Mouse (Mus musculus) layer of hippocampus, adult 8-10 months (tissue): ENCODE results near the gene Rab13. TPM values are rescaled to one million over a fixed set of nuclear protein-coding genes. Genes with fewer than 3 reads are reported as not detected.

Source experiments
- DNase-seq, 2 experiments: peaks; one replicate each; pipeline ENCODE4 v3.0.0; 2022; ENCODE audit warnings: low spot score in 2 of 2
- microRNA-seq, 2 experiments: library from miRNA; unstranded; fragments of <30 nt; microRNA quantifications; one replicate each; pipeline ENCODE4 v1.2.0; 2022
- total RNA-seq, 4 experiments: library from RNA; stranded (reverse); gene quantifications; 2 replicates each; pipeline ENCODE4 v1.2.4; 2022

Rab13 gene
- total RNA-seq, 4 experiments from 2014 or later = 7.4 to 10.4 (median 7.7) TPM

DNA sequence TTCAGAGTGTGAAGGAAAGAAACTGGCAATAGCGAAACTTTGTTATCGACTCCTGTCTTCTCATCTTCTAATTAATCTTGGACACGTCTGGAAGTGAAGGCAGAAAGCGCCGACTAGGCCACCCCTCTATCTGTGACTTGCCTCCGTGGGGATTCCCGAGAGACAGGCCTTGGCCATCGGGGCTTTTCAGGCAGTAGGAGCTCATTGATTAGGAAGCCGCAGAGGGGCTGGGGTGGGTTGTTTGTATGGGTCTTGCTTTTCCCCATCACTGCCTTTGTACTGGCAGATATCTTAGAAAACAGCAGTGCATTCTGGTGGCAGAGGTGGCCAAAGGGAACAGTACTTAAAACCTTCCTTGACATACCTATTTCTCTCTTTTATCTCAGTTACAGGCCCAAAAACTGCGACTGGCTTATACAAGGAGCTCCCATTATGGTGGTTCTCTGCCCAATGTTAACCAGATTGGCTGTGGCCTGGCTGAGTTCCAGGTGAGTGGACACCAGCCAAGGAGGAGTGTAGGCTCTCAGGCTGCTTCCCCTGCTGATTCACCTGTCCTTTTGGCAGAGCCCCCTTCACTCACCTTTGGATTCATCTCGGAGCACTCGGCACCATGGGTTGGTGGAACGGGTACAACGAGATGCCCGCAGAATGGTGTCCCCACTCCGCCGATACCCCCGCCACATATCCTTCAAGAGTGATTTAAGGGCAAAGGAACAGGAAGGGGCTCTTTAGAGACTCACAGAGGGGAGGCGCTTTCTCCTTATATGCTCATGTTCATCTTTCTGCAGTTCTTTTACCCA is 43.4 kb downstream of the Rab13 start:
- DNase-seq = no peak

DNA sequence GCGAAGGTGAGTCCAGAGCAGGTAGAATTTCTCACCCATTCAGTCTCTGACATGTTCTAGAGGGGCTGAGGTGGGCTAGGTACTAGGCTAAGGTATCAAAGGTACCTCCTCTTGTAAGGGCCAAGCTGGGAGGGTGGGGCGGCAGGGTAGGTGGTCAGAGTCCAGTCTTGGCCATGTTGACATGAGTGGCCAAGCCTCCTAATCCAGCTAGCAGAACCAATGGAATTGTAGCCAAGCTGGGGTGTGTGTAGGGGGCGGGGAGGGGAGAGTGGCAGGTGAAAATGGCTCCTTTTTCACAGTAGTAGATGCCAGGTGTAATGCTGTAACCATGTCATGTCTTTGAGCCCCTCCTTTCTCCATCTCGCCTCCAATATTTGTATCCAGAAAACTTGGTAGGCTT is 45.0 kb downstream of the Rab13 start:
- DNase-seq = no peak

DNA sequence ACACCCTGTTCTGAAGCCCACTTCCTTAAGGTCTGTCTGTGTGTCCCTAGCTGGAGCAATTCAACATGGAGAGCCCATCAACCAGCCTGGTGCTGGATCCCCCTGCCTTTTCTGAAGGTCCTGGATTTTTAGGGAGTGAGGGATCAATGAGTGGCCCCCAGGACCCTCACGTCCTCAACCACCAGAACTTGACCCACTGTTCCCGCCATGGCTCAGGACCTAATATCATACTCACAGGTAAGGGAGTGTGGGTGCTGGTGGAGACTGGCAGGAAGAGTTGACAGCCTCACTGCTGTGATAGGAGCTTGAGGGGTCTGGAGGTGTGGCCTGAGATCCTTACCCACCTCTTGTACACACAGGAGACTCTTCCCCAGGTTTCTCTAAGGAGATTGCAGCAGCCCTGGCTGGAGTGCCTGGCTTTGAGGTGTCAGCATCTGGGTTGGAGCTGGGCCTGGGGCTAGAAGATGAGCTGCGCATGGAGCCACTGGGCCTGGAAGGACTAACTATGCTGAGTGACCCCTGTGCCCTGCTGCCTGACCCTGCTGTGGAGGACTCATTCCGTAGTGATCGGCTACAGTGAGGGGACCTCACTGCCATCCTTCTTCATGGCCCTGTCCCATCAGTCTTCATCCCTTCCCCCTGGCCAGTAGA is 49.8 kb downstream of the Rab13 start:
- DNase-seq = no peak

DNA sequence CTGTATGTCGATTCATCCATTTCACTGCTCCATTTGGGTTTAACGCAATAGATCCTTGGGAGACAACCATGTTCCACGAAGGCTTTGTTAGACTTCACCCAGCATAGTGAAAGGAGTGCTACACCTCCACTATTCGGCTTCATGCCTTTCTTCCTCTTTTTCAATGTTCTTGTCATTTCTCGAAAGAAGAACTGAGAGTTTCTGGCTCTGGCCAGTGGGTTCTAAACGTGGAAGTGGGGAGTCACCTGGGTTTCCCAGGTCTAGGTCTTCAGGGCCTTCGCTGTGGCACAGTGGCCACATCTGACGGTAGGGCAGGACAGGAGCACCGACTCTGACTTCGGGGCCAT is 51.2 kb downstream of the Rab13 start:
- no peak for DNase-seq

DNA sequence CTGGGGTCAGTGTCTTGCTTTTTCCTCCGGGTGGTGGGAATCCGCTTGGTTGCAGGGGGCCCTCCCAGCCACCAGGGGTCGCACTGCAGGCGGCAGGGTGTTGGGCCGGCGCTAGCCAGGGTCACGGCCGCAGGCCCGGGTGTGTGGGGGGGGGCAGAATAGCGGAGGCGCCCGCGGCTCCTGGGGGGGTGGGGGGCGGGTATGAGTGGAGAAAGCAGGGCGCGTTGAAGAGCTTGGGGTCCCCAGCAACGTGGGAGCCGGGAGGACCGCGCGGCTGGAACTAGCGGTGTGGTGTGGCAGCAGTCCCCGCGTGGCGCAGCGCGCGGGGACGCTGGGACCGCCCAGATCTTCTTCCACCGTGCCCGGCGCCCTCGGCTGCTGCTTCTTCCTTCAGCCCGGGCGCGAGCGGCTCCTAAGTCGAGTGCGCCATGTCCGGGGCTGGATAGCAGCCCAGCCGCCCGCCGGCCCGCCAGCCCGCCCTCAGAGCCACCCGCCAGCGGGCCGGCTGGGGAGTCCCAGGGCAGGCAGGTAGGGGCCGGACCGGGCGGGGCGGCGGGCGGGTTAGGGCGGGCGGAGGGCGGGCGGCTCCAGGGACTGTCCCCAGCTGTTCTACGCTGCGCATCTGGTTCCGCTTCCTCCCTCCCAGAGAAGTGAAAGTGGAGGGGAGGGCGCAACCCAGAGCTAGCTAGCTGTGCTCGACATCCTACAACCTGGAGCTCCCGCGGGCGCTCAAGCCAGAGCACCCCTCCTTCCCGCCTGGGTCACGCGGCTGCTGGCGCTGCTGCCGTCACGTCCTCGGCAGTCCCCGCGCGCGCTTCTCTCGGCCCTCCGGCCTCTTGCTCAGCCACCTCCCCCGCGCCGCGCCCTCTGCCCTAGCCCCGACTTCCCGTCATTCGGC is 51.8 kb downstream of the Rab13 start, which contains the start of gene Dennd4b:
Gene Dennd4b (plus strand): TSS at position 152 of the 898 bp plus-strand sequence.
- DNase-seq = peak; percentile 73 to 84

DNA sequence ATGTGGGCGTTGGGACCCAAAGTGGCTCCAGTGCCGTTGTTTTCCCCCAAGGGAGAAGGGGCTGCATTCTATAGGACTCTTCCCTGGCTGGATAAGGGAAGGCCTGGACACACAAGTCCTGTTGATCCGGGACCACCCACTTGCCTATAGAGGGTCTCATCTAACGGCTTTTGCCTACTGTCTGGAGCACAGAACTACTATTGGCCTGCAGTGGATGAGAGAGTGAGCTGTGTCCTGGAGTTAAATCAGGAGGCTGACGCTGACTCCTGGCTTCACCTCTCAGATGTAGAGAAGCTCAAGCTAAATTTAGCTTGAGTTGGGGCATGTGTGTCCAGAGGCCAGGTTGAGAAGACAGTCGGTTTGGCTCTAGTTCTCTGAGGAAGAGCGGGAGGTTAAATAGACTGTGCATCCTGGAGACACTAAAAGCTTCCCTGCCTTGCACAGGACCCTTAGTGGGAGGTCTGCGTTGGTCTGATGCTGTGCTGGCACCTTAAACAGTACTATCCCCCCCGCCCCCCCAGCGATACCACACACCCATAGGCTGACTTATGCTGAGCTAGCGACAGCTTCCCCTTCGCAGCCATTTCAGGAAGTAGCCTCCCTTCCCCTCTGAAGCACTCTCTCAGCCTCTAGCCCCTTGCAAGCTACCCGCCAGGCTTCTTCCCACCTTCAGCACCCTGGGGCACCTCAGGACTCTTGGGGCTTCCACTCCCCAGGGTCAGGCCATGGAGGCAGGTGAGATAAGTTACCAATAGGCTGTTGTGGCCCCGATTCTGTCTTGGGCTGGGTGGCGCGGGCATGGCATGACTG is 52.6 kb downstream of the Rab13 start:
- no peak for DNase-seq

DNA sequence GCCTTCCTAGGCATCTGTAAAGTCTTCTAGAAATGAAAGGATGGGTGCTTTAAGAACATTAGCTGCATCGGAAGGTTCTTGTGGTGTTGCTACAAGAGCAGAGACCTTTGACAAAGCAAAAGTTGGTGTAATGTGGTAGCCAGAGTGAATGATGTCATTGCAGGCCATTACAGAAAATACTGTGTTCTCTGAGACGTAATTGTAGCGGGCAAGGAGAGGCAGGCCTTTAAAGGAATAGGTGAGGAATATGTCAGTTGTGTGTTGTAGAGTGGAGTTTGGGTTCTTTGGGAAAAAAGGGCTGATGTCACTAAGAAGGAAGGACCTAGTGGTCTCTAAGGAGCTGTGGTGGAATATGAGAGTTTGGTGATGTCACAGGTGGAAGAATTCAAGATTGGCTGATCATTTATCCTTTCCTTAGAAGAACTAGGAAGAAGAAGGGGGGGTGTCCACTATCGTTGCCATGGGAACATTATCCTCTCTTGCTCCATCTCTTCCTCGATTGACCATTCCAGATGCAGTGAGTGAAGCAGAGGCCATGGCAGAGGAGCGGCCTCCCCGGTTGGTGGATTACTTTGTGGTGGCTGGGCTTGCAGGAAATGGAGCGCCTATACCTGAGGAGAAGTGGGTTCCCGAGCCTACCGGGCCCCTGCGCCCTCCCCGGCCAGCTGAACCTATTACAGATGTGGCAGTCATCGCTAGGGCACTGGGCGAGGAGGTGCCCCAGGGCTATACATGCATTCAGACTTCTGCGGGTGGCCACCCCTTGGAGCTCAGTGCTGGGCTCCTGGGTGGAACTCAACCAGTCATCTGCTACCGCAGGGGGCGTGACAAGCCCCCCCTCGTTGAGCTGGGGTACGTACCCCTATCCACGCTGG is 53.6 kb downstream of the Rab13 start:
- DNase-seq = no peak

DNA sequence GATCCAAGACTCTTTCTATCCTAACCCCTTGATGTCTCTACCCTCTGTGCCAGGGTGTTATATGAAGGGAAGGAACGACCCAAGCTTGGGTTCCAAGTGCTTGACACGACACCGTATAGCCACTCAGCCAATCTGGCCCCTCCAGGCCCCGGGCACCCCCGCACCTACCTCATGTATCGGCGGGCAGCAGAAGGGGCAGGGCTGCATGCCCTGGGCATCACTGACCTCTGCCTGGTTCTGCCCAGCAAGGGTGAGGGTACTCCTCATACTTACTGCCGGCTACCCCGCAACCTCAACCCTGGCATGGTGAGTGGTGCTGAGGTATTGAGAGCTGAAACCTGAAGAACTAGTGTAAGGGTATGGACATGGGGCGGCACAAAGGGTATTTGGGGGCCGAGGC is 54.7 kb downstream of the Rab13 start:
- no peak for DNase-seq

DNA sequence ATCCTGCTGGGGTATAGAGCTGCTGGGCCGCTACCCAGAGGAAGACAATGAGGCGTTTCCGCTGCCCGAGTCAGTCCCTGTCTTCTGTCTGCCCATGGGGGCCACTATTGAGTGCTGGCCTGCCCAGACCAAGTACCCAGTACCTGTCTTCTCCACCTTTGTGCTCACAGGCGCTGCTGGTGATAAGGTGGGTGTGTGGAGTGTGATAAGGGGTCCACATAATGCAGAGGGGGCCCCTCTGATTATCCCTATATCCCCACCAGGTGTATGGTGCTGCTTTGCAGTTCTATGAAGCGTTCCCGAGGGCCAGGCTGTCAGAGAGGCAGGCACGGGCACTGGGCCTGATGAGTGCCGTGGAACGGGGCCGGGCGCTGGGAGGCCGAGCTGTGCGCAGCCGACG is 55.5 kb downstream of the Rab13 start:
- no peak for DNase-seq

DNA sequence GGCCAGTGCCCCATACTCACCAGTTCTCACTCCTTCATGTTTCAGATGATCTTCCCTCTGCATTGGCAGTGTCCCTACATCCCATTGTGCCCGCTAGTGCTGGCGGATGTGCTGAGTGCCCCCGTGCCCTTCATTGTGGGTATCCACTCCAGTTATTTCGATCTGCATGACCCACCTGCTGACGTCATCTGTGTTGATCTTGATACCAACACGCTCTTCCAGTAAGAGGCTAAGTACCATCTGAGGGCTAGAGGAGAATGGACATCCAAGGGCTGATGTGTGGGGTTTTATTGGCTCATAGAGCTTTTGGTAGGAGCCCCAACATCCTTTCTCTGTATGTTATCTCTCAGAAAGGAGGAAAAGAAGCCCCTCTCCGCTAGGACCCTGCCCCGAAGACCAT is 57.3 kb downstream of the Rab13 start:
- no peak for DNase-seq

DNA sequence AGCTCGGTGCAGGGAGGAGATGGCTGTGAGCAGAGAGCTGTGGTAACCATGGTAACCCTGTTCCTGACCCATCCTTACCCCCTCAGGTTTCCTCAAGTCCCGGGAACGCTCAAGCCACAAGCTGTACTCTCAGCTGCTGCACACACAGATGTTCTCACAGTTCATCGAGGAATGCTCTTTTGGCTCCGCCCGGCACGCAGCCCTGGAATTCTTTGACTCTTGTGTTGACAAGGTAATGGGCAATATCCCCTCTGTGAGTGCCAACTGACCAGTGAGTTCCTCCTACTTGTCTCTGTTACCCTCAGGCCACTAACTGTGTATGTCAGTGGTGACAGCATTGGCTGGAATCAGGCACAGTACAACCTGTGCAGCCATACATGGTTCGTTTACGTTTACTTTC is 58.7 kb downstream of the Rab13 start:
- no peak for DNase-seq

DNA sequence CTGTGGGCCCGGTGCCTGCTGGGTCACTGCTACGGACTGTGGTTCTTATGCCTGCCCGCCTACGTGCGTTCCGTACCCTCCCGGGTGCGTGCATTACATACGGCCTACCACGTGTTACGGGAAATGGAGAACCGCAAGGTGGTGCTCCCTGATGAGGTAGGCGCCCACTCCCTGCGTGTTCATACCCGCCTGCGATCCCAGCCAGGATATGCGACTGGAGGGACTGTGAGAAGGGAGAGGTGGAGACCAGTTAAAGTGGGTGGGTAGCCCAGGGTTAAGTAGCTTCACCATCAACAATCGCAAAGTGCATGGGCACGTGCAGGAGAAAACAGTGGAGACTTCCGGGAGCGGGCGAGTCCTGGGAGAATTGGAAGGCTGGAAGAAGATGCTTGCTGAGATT is 60.4 kb downstream of the Rab13 start:
- no peak for DNase-seq

DNA sequence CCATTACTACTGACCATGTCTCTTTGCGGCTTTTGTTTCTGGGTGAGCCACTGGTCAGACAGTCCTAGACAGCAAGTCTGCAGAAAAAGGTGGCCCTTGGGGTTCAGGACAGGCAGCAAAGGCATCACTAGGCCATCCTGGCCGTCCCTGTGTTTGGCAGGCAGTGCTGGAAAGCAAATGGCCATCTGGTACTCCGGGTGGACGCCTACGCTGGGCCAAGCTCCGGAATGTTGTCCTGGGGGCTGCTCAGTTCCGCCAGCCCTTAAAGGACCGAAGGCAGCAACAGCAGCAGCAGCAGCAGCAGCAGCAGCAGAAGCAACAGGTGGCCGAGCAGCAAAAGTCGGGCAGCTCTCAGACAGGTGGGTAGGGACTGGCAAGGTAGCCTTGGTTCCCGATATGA is 61.8 kb downstream of the Rab13 start:
- no peak for DNase-seq

Small RNA genes within 50 kb of the gene (microRNA-seq; reads per million reads assigned to microRNA genes)
- 0.25 to 1.9 reads per million in 2 experiments for gene Mir7012

Other genes with a start within 250 kb of the Rab13 start
- 100 to 1,000 TPM in 2 of 4 experiments, 10 to 100 TPM in 2; 76.9 to 121 (median 99.5) TPM for gene Hax1, start 214.9 kb upstream of the Rab13 start, total RNA-seq
- 100 to 1,000 TPM in 1 of 4 experiments, 10 to 100 TPM in 3; 94.7 to 111 (median 99.1) TPM for gene 4933434E20Rik, start 162.1 kb upstream of the Rab13 start, total RNA-seq
- gene Ubap2l, start 161.1 kb upstream of the Rab13 start, total RNA-seq = 100 to 1,000 TPM; 165 to 186 (median 173) TPM
- gene Tpm3, start 141.0 kb upstream of the Rab13 start, total RNA-seq = 100 to 1,000 TPM; 143 to 186 (median 163) TPM
- gene Nup210l, start 109.6 kb upstream of the Rab13 start, total RNA-seq = under 1 TPM; 0.16 to 0.41 (median 0.32) TPM
- 1,000 to 10,000 TPM in 3 of 4 experiments, 100 to 1,000 TPM in 1; 970 to 1,112 (median 1,031) TPM for gene Rps27, start within 50 bp of the Rab13 start, total RNA-seq
- 10 to 100 TPM; 36.9 to 38.2 (median 37.4) TPM for gene Jtb, start 17.9 kb downstream of the Rab13 start, total RNA-seq
- gene Creb3l4, start 29.8 kb downstream of the Rab13 start, total RNA-seq = under 1 TPM in 2 of 4 experiments, not detected in 2; 0.23 to 0.45 TPM
- gene Slc39a1, start 34.5 kb downstream of the Rab13 start, total RNA-seq = 10 to 100 TPM; 43.0 to 64.2 (median 50.4) TPM
- gene Crtc2, start 40.5 kb downstream of the Rab13 start, total RNA-seq = 10 to 100 TPM; 39.7 to 43.8 (median 42.8) TPM
- gene Dennd4b, start 51.5 kb downstream of the Rab13 start, total RNA-seq = 10 to 100 TPM; 32.8 to 38.7 (median 33.0) TPM
- 100 to 1,000 TPM; 100 to 109 (median 104) TPM for gene Gatad2b, start 79.5 kb downstream of the Rab13 start, total RNA-seq
- 10 to 100 TPM in 3 of 4 experiments, 1 to 10 TPM in 1; 9.1 to 12.7 (median 12.1) TPM for gene Slc27a3, start 176.2 kb downstream of the Rab13 start, total RNA-seq
- gene Ints3, start 219.9 kb downstream of the Rab13 start, total RNA-seq = 10 to 100 TPM; 56.4 to 85.0 (median 73.0) TPM